Mouse (Mus musculus) stomach, postnatal 0 days (tissue): ENCODE data around the gene Trp53bp2.

Experiments
- CTCF ChIP-seq: IDR thresholded peaks from 2 replicates; pipeline ENCODE4 v1.5.1; 2016; ENCODE audit warnings: antibody characterized with exemption, low read depth, mild to moderate bottlenecking, moderate library complexity
- EP300 ChIP-seq: optimal IDR thresholded peaks from 2 replicates; pipeline ENCODE3; 2016; ENCODE audit warnings: antibody characterized with exemption

- peak; percentile 85 for TF ChIP-seq CTCF
- no peak for TF ChIP-seq EP300
These were observed 32.8 kb upstream of the Trp53bp2 start for GRCm38 (mm10) chr1:182376221-182376620.
